Mouse (Mus musculus): ENCODE data around the gene Chrne.

GRCm38 (mm10) chr11:70648512-70648911, 29.5 kb upstream of the Chrne start:
- TF ChIP-seq CTCF (IDR thresholded peaks at IDR 0.05; ENCODE audit: extremely low read depth, insufficient read depth, insufficient read length, insufficient replicate concordance) (no peak), POLR2A (IDR thresholded peaks at IDR 0.05; ENCODE audit: low read depth, low read length) (no peak)

All from spleen, adult 2 months (tissue).